Mouse (Mus musculus) megakaryocyte, adult 5-6 weeks (primary cell): ENCODE data around the gene Btbd9. TPM values are rescaled to one million over a fixed set of nuclear protein-coding genes. Genes with fewer than 3 reads are reported as not detected.

ENCODE experiments used
- ATAC-seq: 2 replicates; pipeline ENCODE4 v1.8.0; 2016; ENCODE audit warnings: mild to moderate bottlenecking, inconsistent platforms; ENCODE audit not compliant: poor library complexity, severe bottlenecking
- total RNA-seq, 2 experiments: library from RNA; stranded (forward) in 1 of 2; stranded (reverse) in 1 of 2; fragments of 153-499, 151-499 nt in 1 of 2; fragments of 221-1000, 200-1000 nt in 1 of 2; gene quantifications; 2 replicates each; pipeline versions ENCODE4 v1.2.3 to v1.2.4; 2015 to 2017

Gene Btbd9
- total RNA-seq, 2 experiments from 2014 or later = 15.5 to 21.0 TPM

- ATAC-seq = no peak
Observed at GRCm38 (mm10) chr17:30489629-30490028, 86.7 kb downstream of the Btbd9 start.

DNA sequence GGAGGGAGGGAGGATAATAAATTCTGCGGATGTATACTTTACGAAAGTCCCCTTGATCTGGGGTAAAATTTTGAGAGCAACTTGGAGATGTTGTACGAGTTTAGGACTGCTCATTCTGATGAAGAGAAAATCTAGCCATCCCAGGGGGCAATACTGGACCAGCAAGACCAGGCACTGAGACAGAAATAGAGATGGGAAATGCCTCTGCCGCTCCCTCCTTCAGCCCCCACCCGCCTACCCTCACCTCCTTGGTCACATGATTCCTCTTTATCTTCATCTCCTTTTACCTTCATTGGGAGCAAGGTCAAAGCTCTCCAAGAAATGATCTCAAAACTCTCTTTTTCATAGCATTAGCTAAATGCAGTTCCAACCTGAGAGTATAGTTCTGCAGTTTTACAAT, 88.6 kb downstream of the Btbd9 start:
- ATAC-seq = no peak

GRCm38 (mm10) chr17:30485067-30485854, 91.0 kb downstream of the Btbd9 start:
- ATAC-seq = peak; percentile 47; the same call in 1 of the 2 replicates

DNA sequence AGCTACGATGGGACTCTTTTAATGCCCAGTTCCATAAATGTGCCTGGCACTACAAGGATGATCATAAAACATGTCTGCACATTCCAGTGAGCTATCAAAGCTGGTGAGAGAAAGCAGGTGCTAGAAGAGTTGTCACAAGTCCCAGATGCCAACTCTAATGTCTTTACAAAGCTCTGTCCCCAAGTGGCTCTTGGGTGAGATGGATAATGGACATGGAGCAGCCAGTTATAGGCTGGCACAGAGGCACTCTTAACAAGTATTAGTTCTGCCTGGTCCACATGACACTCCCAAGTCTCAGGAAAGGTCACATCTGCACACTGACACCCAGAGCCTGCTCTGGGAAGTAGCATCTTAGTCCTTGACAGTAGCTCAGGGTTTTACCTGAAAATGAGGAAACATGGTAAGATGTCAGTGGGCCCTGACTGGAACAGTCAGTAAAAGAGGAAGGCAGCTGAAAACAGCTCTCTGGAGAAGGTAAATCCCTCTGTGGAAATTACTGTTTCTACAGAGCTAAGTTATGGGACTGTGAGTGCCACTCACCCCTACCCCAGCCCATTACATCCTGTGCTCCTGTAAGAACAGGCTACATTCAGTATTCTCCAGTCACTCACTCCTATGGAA, 91.7 kb downstream of the Btbd9 start:
- ATAC-seq = peak; percentile 51; the same call in 1 of the 2 replicates

- ATAC-seq = no peak
Observed at GRCm38 (mm10) chr17:30481766-30482165, 94.5 kb downstream of the Btbd9 start.

DNA sequence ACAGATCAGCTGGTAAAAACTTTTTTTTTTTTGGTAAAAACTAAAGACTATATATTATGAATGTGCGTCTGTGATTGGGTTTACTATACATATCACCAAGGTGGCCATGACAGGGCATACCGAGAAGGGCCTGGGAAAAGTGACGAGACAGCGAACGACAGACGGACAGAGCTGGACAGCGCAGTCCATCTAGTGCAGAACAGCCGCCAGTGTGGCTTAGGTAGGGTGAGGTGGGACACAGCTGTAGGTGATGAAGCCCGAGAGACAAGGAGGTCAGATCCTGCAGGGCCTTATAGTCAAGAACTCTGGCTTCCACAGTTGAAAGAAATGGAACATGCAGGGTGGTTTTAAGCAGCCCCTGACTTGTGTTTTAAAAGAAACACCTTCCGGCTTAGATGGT, 94.9 kb downstream of the Btbd9 start:
- no peak for ATAC-seq

- ATAC-seq = no peak
Observed at GRCm38 (mm10) chr17:30480381-30480780, 95.9 kb downstream of the Btbd9 start.

DNA sequence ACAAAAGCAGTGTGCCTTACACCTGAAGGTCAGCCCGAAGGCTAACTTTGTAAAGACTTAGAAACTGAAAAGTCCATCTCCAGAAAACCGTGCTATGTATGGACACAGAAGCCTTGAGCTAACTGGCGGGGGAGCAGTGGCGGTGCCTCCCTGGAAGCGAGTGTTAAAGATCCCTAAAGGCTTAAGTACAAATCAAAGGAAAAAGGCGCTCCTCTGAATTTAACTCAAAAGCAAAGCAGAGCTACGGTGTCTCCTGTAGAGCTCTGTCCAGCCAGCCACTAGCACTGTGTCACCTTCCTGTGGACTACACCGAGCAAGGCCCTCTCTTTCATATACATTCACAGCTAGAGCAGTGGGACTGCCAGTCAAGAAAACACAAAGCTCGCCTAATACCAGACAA, 98.1 kb downstream of the Btbd9 start:
- ATAC-seq = no peak

DNA sequence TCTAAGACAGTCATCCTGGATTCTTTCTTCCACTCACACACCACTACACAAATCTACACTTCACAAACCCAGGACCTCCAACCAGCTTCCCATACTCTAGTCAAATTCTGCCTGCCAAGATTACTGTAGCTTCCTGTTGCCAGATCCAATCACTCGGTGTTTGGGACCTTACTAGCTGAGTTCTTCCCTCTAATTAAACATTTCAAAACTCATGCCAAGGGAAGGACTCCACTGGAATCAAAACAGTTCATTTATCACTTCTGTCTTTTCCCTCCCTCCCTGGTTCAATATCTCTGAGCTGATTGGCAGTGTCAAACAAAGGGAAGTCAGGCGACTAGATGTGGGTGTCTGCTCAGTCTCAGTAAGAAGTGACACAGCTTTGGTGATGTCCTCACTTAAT, 101.7 kb downstream of the Btbd9 start:
- ATAC-seq = no peak

GRCm38 (mm10) chr17:30472776-30473175, 103.5 kb downstream of the Btbd9 start:
- no peak for ATAC-seq

DNA sequence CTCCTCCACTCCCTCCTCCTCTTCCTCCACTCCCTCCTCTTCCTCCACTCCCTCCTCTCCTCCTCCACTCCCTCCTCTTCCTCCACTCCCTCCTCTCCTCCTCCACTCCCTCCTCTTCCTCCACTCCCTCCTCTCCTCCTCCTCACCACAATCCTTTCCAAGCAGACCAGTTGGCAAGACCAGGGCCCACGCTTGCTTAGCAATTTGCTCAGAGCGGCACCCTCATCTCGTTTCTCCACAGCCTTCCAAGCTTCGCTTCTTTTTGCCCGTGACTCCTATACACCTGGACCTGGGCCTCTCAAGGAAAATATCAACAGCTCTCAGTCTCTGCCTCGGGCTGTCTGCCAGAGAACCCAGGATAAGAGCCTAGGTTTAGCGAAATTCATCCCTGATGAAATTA, 104.8 kb downstream of the Btbd9 start:
- ATAC-seq = no peak

GRCm38 (mm10) chr17:30470790-30471189, 105.5 kb downstream of the Btbd9 start:
- ATAC-seq = no peak

DNA sequence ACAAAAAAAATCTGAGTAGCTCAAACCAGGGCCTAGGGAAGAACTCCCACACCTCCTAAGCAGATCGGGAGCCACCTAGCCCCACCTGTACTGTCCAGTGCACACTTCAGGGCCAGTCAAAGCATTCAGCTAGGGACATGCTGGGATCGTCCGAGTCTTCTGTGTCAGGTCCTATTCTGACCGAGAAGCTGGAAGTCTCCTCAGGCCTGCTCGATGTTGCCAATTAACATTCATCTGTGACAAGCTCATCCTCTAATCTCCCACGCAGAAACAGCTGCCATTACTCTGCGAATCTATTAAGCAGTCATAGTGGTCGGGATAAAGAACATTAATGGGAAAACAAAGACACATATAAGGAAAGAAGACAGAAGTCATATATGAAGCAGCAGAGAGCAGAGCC, 106.0 kb downstream of the Btbd9 start:
- ATAC-seq = no peak

DNA sequence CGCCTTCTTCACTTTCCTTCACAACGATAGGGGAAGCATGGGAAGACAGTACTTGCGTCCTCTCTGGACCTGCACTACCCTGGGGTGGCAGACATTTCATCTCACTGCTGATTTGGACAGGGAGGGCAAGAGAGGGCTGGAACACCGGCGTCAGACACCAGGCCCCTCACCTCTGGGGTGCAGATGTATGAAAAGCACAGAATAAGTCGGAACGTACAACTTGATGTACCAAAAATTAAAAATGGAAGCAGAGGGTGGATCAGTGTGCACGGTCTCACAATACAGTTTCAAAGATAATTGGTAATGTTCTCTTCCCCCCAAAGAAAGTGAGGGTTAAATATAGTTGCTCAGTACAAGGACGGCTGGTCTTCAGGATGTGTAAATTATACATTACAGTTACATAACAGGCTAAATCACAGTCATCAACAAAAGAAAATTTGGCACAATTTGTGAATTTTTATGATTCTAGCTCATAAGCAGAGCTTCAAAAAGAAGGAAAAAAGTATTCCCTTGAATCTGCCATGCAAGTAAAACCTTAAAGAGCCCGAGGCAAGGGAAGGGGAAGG, 106.7 kb downstream of the Btbd9 start:
- no peak for ATAC-seq

GRCm38 (mm10) chr17:30468368-30468767, 107.9 kb downstream of the Btbd9 start:
- no peak for ATAC-seq

GRCm38 (mm10) chr17:30467566-30468213, 108.6 kb downstream of the Btbd9 start:
- no peak for ATAC-seq

DNA sequence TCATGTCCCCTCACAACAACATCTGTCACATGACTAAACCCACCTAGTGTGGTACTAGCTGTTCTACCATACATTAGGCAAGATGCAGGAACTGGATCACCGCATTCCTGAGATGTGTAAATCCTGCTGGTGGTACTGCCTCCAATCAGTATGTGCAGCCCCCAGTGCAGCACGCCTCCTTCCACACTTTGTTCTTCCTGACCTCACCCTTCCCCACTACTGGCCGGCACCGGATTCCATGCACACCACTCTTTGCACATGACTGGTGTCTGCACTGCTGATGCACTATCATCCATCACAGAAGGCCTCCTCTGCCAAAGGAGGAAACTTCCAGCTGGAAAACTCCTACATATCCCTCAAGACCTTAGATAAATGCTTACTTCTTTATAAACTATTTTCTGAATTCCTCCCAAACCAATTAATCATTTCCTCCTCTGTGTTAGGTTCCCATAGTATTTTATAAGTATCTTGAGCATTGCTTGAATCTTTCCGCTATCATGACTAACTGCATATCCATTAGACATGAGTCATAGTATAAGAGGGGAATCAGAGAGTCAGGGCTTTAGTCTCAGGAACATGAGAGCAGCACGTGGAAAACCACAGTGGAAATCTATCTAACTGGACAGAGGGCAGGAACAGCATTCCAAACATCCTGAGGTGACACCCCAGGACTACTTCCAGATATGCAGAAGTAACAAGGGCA, 111.1 kb downstream of the Btbd9 start:
- ATAC-seq = no peak

GRCm38 (mm10) chr17:30464240-30464745, 112.0 kb downstream of the Btbd9 start:
- peak; percentile 76 for ATAC-seq

DNA sequence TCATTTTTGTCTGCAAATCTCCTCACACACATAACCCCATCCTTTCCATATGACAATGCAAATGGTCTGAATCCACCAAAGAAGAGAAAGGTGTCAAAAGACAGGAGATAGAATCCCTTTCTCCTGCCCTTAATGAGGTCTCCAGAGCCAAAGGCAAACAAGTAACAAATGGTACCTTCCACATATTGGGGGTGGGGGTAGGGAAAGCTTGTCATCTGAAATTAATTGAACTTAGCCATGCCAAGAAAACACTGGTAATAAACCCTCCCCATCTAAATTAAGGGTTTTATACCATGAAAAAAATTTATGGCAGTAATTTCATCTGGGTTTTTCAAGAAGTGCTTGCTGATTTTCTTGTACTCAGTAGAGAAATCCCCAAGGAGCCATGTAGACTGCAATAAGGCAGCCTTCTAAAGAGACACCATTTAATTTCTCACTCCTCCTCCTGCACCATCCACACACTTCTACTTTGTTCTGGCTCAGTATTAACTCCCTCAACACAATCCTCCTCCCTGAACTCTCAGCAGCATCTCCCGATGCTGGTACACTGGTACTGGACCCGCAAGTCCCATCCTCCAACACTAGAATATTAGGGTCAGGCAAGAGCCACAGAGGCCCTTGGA, 115.5 kb downstream of the Btbd9 start:
- no peak for ATAC-seq

DNA sequence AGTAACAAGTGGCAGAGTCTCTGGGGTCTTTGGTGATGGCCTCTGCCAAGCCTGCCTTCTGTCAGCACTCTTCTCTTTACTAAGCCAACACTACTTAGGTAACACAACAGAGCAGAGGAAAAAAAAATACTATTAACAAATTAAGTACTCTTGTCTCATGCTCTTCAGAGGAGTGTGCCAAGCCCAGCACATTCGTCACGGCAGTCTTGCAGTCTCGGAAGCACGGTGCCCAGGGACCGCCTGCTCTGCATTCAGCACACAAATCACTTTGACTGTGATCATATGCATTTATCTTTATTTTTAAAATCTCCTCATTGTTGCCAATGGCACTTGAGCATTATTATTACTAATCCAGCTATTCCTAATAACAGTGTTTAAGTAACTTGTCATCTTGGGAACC, 116.6 kb downstream of the Btbd9 start:
- no peak for ATAC-seq
